Mouse (Mus musculus) embryonic facial prominence, embryonic 11.5 days (tissue): Measurements from ENCODE around the gene Dus3l. TPM values are rescaled to one million over a fixed set of nuclear protein-coding genes. Genes with fewer than 3 reads are reported as not detected.

Experiments used
- ATAC-seq: fragments of 200-750 bp; cut with Nextera tagmentation; replicated peaks from 2 replicates; pipeline ENCODE4 v1.8.0; 2017; ENCODE audit warnings: low read depth; ENCODE audit not compliant: insufficient number of reproducible peaks, low FRiP score, low TSS enrichment
- DNase-seq: peaks from one replicate; pipeline ENCODE4 v3.0.0-alpha.2; 2015; ENCODE audit warnings: low spot score
- H3K27ac ChIP-seq: fragments of 300-500 bp; sonication (generic); replicated peaks from 2 replicates; pipeline ENCODE4 v1.5.1; 2014; ENCODE audit warnings: mild to moderate bottlenecking, low read depth, low read length, control low read depth
- H3K27me3 ChIP-seq: fragments of 300-500 bp; sonication (generic); 2 replicates; pipeline ENCODE4 v1.6.1; 2014; ENCODE audit warnings: mild to moderate bottlenecking, low read length, moderate library complexity, mixed read lengths; ENCODE audit not compliant: control insufficient read depth, insufficient read depth
- H3K36me3 ChIP-seq: fragments of 300-500 bp; sonication (generic); replicated peaks from 2 replicates; pipeline ENCODE4 v1.6.1; 2014; ENCODE audit warnings: low read depth, mild to moderate bottlenecking, low read length, moderate library complexity, mixed read lengths; ENCODE audit not compliant: control insufficient read depth, insufficient read depth
- H3K4me1 ChIP-seq: fragments of 300-500 bp; sonication (generic); 2 replicates; pipeline ENCODE4 v1.6.1; 2014; ENCODE audit warnings: low read length, mixed read lengths; ENCODE audit not compliant: control insufficient read depth, insufficient read depth
- H3K4me2 ChIP-seq: fragments of 300-500 bp; sonication (generic); 2 replicates; pipeline ENCODE4 v1.6.1; 2014; ENCODE audit warnings: low read depth, mild to moderate bottlenecking, control low read depth, low read length, moderate library complexity
- H3K4me3 ChIP-seq: fragments of 300-500 bp; sonication (generic); 2 replicates; pipeline ENCODE4 v1.5.1; 2014; ENCODE audit warnings: low read depth, low read length, control low read depth
- H3K9ac ChIP-seq: fragments of 300-500 bp; sonication (generic); replicated peaks from 2 replicates; pipeline ENCODE4 v1.6.1; 2014; ENCODE audit warnings: mild to moderate bottlenecking, control low read depth, low read length
- H3K9me3 ChIP-seq: fragments of 300-500 bp; sonication (generic); replicated peaks from 2 replicates; pipeline ENCODE4 v1.6.1; 2016; ENCODE audit warnings: mild to moderate bottlenecking, low read length, inconsistent platforms, mixed read lengths; ENCODE audit not compliant: control insufficient read depth
- WGBS: fragments of 180-500 bp; shearing (Covaris S2); extraction: QIAGEN DNeasy Blood & Tissue Kit; methylation state at CpG from one replicate; pipeline ENCODE4 v1.1.7; 2014; 5-methylcytosine and 5-hydroxymethylcytosine counted together
- polyA plus RNA-seq: library from polyadenylated mRNA; unstranded; fragments of >200 nt; fragmentation: Nextera tagmentation; extraction: Ambion mirVana; gene quantifications from 2 replicates; pipeline ENCODE4 v1.2.1, GENCODE M21; 2014

Gene Dus3l
- polyA plus RNA-seq, 1 experiment from 2014 or later, result 30.1 TPM

DNA sequence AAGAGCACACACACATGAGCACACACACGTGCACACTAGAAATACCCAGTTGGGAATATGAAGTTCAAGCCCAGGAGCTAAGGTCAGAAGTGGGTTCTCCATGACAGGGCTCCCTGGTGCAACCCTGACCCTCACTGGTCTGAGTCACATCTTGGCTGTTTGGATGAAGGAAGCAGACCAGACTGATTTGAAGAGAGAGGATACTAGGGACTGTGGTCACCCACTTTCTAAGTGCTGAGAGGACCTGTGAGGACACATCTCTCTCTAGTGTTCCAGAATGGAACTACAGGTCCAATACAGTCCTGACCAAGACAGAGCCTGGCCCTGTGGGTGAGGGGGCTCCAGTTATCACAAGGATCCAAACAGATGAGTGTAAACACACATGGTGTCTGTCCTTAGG is 41.2 kb downstream of the Dus3l start:
- Histone ChIP-seq H3K4me3 (no peak overlapping the region), H3K4me1 (no peaks in the 10 kb centered on the region; the same call in 1 of the 2 replicates), H3K9ac (no peak overlapping the region), H3K27ac (no peak overlapping the region), H3K27me3 (no peaks in the 10 kb centered on the region), H3K36me3 (no peaks in the 10 kb centered on the region), H3K4me2 (no peak overlapping the region), H3K9me3 (no peaks in the 10 kb centered on the region)
- ATAC-seq, result no peak
- WGBS, result 76% methylated on average over 1 of the region's 1 CpGs
- no peak for DNase-seq

DNA sequence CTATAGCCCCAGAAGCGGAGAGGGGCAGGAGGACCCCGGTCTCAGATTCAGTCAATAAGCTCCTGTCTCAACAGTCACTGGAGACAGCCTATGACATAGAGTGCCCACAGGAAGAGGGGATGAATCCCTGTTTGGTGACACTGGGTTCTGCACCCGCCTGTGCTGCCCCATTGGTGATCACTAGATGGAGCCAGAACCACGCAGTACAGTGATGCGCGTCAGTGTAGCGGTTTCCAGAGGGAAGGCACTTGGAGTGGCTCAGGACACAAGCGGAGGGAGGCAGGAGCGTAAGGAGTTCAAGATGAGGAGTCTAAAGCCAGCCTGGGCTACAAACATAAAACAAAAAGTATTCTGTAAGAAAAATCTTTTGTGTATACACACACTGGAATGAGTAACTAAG is 44.0 kb downstream of the Dus3l start:
- H3K27me3 ChIP-seq, result no peaks in the 10 kb centered on the region
- H3K9me3 ChIP-seq, result no peaks in the 10 kb centered on the region
- H3K27ac ChIP-seq, result no peak overlapping the region
- H3K4me1 ChIP-seq, result no peaks in the 10 kb centered on the region; the same call in 1 of the 2 replicates
- 11% methylated on average over 9 of the region's 9 CpGs for WGBS
- no peaks in the 10 kb centered on the region for H3K36me3 ChIP-seq
- DNase-seq (peak; percentile 85), ATAC-seq (peak; percentile 72)
- H3K4me2 ChIP-seq, result no peak overlapping the region
- H3K4me3 ChIP-seq, result no peak overlapping the region
- no peak overlapping the region for H3K9ac ChIP-seq

DNA sequence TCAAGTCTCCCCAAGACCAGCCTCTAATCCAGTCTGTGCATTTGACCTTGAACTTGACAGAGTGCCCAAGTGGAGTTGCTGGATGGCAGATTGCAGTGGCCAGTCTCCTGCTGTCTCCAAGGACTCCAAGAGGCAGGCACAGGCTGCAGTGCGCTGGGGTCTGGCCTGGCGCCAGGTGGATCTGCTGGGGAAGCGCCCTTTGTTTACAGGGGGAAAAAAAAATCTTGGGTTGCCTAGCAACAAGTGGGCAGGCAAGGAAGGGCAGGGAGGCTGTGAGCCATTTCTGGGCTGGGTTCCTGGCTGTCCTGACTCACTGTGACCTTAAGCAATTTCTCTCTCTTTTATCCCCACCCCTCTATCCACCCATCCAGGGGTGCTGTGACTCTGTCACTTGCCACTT is 45.7 kb downstream of the Dus3l start:
- 0 out of 2 replicates have a peak, but pooled peaks have one; percentile 51 for ATAC-seq

DNA sequence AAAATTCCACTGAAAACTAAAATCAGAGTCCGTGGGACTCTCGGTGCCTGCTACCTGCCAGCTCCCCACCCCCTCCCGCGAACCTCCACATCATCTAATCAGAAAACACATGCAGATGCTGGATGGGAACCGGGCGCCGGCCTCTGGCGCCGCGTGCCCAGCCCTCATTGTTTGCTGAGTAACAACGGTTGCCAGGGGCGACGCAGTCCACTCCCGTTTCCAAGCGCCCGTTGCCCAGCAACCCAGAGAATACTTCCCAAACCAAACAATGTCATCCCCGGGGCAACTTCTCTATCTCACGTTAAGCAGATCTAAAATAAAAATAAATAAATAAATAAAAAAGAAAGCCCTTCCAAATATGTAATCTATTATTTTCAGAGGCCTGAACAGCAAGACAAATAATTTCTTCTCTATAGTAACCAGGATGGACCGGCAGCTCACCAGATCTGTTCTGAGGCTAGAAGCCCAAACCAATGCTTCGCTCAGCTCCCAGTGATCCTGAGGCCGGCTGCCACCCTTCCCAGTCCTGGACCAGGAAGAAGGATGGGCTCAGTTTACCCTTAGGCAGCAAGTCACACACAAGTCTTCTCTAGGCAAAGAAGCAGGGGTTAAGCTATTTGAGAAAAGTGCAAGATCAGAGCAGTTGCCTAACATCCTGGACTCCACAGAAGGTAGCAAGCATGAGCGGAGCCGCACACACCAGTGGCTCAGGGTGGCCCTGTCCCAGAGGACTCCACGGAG is 49.9 kb downstream of the Dus3l start:
- H3K4me2 ChIP-seq, result no peak overlapping the region
- no peaks in the 10 kb centered on the region for H3K36me3 ChIP-seq
- peak; percentile 56 for ATAC-seq
- no peak overlapping the region for H3K4me3 ChIP-seq
- H3K27ac ChIP-seq, result no peak overlapping the region
- no peaks in the 10 kb centered on the region; the same call in 1 of the 2 replicates for H3K4me1 ChIP-seq
- no peak overlapping the region for H3K9ac ChIP-seq
- no peaks in the 10 kb centered on the region for H3K9me3 ChIP-seq
- WGBS, result 14% methylated on average over 24 of the region's 24 CpGs
- H3K27me3 ChIP-seq, result no peaks in the 10 kb centered on the region
- DNase-seq, result peak; percentile 95

More for the DNA sequence above, 45.7 kb downstream of the Dus3l start:
- Histone ChIP-seq H3K9me3 (no peaks in the 10 kb centered on the region), H3K4me1 (no peaks in the 10 kb centered on the region; the same call in 1 of the 2 replicates), H3K36me3 (no peaks in the 10 kb centered on the region), H3K27ac (no peak overlapping the region), H3K27me3 (no peaks in the 10 kb centered on the region), H3K9ac (no peak overlapping the region), H3K4me2 (no peak overlapping the region), H3K4me3 (no peak overlapping the region)
- peak; percentile 59 for DNase-seq
- WGBS, result 11% methylated on average over 3 of the region's 3 CpGs

DNA sequence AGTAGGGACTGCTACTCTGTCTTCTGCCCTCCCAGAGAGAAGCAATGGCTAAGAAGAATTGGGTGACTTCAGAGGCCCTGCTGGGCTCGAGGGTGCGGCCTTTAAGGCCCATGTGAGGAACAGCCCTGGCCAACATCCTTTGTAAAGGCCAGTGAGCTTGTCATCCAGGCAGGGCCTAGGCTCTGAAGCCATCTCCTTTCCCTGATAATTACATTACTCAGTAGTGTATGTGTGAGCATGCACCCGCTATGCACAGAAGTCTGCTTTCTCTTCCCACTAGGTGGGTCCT is 50.4 kb downstream of the Dus3l start:
- H3K27ac ChIP-seq, result no peak overlapping the region
- WGBS, result 88% methylated on average over 3 of the region's 3 CpGs
- H3K4me1 ChIP-seq, result no peaks in the 10 kb centered on the region; the same call in 1 of the 2 replicates

DNA sequence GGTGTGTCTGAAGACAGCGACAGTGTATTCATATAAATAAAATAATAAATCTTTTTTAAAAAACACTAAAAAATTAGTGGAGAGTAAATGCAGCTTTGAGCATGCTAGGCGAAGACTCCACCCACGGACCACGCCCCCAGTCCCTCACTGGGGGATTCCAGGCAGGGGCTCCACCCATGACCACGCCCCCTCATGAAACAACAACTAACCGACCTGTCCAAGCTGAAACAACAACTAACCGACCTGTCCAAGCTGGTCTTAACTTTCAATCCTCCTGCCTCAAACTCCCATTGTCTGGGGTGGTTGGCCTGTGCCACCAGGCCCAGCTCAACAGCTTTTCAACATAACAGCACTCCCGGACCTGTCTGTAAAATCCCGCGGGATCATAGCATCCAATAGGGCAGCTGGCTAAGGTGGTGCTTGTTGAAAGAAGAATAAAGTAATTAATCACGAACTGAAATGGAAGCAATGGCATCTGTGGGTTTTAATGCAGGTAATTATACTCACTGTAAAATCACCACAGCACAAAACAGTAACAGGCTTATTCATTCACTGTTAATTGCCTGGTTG is 53.6 kb downstream of the Dus3l start:
- H3K27ac ChIP-seq, result no peak overlapping the region
- H3K4me3 ChIP-seq, result no peak overlapping the region
- ATAC-seq, result no peak
- no peaks in the 10 kb centered on the region for H3K36me3 ChIP-seq
- H3K27me3 ChIP-seq, result no peaks in the 10 kb centered on the region
- WGBS, result 23% methylated on average over 11 of the region's 11 CpGs
- DNase-seq, result no peak
- no peaks in the 10 kb centered on the region for H3K9me3 ChIP-seq
- no peaks in the 10 kb centered on the region for H3K4me1 ChIP-seq
- H3K4me2 ChIP-seq, result no peak overlapping the region
- H3K9ac ChIP-seq, result no peak overlapping the region

More for the DNA sequence above, 50.4 kb downstream of the Dus3l start:
- DNase-seq (no peak), ATAC-seq (no peak)
- no peak overlapping the region for H3K4me3 ChIP-seq
- no peaks in the 10 kb centered on the region for H3K9me3 ChIP-seq
- no peak overlapping the region for H3K4me2 ChIP-seq
- no peaks in the 10 kb centered on the region for H3K36me3 ChIP-seq
- H3K27me3 ChIP-seq, result no peaks in the 10 kb centered on the region
- no peak overlapping the region for H3K9ac ChIP-seq

DNA sequence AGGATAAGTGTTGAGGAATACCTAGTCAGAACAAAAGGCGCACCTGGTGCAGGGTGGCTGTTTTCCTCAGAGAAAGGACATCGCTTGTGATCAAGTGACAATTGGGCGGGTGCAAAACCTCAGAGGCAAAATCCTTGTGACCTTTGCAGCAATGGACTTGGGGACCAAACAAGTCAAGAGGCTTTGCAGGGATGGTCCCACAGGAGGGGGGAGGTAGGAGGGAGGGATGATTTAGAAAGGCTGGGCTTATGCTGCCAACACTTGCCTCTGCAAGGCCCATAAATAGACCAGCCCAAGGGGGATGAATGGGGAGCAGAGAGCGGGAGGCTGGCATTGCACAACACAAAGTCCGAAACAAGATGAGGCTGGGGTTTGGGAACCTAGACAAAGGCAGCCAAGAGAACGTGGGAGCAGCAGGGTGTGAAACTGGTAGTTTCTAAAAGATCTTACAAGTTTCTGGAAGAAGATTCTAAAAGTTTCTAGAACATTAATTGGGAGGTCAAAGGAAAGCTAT is 54.5 kb downstream of the Dus3l start:
- ATAC-seq, result no peak
- H3K9ac ChIP-seq, result no peak overlapping the region
- H3K4me2 ChIP-seq, result no peak overlapping the region
- no peak for DNase-seq
- H3K4me1 ChIP-seq, result no peaks in the 10 kb centered on the region
- no peaks in the 10 kb centered on the region for H3K9me3 ChIP-seq
- H3K27me3 ChIP-seq, result no peaks in the 10 kb centered on the region
- H3K4me3 ChIP-seq, result no peak overlapping the region
- WGBS, result 77% methylated on average over 6 of the region's 6 CpGs
- no peak overlapping the region for H3K27ac ChIP-seq
- no peaks in the 10 kb centered on the region for H3K36me3 ChIP-seq
